Mouse (Mus musculus) erythroblast, embryonic 14.5 days (primary cell): ENCODE results near the gene Ccdc85c.

ENCODE experiments used
- GATA1 ChIP-seq: IDR thresholded peaks from 2 replicates; pipeline ENCODE4 v1.6.1; 2012; ENCODE audit warnings: low read length, inconsistent platforms, mixed read lengths
- TAL1 ChIP-seq: IDR thresholded peaks from 3 replicates; pipeline ENCODE4 v1.6.1; 2012; ENCODE audit warnings: low read length, inconsistent platforms, mixed read lengths

DNA sequence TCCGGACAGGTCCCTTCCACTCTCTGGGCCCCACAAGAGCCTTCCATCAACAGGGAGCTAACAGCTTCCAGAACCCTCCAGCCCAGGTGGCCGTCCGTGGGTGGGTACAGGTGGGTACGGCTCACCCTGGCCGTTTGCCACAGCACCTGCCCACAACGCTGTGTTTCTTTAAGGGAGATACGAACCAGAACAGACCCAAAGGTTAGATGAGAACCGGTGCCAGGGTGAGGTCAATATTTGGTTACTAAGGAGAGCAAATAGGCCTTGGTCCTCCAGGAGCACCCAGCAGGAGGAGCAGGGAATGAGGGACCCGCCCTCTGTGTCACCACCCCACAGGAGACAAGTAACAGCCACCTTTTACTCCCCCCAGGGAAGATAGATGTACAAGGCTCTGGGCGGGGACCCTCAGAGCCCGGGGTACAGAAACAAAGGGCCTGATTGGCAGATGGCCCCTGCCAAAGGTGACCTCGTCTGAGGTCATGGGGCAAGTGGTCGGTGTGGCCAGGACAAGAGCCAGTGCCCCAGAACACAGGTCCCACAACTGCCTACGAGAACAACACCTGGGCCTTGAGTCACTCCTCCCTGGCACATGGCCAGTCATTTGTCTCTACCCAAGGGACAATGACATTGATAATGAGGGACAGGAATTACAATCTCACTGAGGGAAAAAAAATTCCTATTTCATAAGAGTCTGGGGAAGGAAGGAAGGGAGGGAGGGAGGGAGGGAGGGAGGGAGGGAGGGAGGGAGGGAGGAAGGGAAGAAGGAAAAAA lies 40.2 kb downstream of the Ccdc85c start:
- TF ChIP-seq GATA1 (no peak), TAL1 (no peak)
